Mouse (Mus musculus) spleen, postnatal 4 days (tissue): Measurements from ENCODE around the gene Hs2st1.

Source experiments
- DNase-seq, 2 experiments: peaks; one replicate each; pipeline ENCODE4 v3.0.0; 2022; ENCODE audit warnings: low spot score in 2 of 2

Gene Hs2st1

DNA sequence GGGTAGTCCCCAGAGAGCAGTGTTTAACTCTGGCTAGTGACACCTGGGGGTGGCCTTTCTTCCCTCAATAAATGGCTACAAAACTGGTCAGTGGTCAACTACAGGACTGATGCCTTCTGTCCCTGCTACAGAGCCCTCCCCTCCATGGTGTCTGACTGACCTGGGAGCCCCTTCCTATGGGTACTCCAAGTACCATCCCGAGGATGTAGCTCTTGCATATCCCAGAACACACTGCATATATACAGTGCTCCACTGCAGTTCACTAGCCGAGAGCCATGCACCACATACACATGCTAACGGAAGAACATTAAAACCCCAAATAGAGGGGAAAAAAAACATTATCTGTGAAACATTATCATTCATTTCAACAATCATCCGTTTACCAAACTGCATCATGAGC lies 61.6 kb downstream of the Hs2st1 start:
- no peak for DNase-seq

DNA sequence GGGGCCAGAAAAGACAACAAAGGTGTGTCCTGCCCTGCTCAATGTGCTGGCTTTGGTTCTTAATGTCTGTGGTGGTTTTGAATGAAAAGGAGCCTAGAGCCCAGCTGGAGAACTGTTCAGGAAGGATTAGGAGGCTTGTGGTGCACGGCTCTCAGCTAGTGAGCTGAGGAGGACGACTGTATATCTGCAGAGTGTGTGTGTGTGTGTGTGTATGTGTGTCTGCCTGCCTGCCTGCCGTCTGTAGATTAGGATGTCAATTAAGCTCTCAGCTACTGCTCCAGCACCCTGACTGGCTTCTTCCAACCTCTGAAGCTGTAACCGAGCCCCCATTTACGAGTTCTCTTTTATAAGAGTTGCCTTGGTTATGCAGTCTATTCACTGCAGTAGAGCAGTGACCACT lies 62.1 kb downstream of the Hs2st1 start:
- no peak for DNase-seq

DNA sequence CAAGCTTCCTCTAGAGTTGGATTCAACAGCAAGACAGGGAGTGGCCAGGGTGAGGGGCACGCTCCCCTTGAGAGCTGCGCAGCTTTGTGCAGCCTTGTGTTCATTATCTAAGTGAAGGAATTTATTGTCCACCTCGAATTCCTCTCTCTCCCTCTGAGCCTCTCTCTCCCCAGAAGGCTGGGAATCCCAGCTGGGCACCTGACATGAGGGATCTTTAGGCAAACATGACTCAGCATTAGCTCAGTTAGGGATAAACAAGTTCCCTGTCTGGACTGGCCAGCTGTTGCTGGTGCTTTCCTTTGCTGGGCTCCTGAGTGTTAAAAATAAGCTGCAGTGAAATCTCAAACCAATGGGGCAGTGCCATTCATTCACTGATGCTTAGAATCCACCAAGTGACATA lies 63.8 kb downstream of the Hs2st1 start:
- no peak for DNase-seq

DNA sequence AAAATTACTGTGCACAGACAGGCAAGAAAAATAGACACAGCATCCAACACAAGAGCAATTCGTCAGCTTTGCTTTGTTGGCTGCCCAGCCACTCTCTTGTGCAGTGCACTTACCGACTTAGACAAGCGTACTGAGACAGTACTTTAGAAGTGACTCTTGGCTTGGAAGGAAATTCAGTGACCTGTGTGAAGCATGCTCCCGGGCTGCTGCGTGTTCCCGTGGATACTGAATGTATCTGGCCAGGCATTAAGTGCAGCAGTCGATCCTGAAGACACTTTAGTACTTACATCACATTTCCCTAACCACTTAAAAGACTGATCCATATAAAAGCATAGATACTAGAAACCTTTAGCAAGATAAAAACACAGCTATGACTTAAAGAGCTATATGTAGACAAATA lies 68.1 kb downstream of the Hs2st1 start:
- no peak for DNase-seq

DNA sequence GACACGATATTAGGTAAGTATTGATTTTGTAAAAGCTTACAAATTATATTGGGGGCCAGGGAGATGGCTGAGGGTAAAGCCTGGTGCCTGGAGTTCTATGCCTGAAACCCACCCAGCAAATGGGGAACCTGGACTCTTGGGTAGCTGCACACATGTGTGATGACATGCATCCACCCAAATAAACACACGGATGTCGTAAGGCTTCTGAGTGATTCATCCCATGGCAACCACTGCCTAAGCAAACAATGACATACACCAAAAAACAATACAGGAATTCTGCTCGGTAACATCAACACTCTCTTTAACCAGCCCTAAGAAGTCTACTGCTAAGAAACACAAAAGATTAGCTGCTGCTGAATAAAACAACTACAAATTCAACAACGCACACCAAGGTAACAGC lies 73.2 kb downstream of the Hs2st1 start:
- no peak for DNase-seq

DNA sequence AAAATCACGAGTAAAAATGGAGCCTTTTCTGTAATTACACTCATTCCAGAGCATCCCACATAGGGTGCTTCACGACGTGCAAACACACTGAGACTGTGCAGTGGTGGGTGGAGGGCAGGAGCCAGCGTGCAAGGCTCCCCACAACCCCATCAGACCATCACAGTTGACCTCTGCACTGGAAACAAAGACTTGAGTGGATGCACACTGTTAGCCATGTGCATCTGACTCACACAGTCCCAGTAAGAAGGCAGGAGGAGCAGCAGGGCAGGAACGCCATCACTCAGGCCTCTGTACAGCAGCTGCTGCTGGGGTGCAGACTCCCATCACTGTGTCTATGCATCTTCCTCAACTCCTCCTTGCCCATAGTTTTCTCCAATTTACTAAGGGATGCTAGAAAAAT lies 75.1 kb downstream of the Hs2st1 start:
- DNase-seq, result no peak

DNA sequence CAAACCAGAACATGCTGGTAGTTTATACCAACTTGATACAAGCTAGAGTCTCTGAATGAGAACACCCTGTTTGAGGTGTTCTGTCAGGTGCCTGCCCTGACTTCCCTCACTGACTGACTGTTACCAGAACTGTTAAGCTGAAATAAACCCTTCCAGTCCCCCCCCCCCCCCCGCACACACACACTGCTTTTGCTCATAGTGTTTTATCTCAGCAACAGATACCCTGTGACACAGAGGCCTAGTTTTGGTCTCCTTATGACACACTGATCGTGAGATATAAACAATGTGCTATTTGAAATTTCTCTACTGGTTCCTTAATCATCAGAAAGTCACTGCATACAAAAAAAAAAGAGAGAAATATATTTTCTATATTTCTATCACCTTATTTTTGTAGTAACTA lies 81.2 kb downstream of the Hs2st1 start:
- no peak for DNase-seq

DNA sequence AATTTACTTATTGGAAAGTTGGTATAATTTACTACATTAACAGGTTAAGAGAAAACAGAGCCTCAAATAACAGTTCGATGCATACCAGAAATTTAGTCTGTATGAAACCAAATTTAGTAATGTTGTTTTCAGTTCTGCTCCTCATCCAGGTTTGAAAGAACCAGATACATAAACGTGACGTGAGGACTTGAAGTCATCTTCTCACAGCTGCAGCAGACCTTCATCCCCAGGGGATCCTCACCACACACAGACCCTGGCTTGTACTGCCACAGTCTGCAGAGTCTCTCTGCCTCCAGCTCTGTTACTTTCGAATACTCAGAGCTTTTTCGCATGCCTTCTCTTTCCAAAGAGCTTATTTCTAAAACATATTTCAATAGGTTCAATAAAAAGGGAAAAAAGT lies 89.4 kb downstream of the Hs2st1 start:
- DNase-seq, result no peak

DNA sequence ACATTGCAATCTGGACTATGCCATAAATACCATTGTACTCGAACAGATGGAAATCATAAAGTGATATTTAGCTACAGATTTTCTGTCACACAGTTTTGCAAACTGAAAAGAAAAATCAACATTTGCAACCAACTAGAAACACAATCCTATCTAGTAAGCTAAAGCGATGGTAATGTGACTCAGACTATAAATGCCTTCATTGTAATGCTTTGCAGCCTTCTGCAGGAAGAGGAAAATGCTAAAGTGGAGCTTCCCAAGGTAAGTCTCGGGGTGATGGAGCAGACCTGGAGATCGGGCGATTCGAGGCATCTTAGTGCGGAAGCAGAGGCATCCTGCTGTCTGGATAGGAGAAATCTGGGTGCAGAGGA lies 91.6 kb downstream of the Hs2st1 start:
- DNase-seq, result no peak

DNA sequence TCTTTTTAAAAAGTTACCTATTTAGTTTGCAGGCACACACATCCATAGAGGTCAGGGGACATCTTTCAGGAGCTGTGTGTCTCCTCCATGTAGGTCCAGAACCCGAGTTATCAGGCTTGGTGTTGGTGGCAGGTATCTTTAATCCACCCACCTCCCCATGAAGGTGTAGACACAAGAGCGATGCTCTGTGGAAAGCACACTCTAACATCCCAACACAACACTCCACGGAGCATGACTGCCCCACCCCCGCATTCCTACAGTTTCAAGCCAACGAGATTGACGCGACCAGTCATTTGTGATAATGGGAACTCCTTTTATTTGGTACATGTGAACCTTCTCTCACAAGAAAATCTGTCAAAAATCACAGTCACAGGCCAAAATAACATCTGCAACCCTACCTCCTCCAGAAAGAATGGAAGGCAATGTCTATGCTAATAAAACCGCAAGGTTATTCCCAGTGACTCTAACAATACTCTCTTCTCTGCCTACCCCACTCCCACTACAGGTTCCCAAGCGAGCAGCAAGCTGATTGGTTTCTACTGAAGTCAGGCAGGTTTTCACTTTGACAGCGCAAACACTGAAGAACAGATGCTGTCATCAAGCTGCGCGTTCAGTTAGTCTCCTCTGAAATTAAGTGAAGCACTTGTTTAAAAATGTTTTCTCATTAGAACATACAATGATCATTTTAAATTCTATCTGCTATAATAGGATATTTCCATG lies 92.1 kb downstream of the Hs2st1 start:
- no peak for DNase-seq

DNA sequence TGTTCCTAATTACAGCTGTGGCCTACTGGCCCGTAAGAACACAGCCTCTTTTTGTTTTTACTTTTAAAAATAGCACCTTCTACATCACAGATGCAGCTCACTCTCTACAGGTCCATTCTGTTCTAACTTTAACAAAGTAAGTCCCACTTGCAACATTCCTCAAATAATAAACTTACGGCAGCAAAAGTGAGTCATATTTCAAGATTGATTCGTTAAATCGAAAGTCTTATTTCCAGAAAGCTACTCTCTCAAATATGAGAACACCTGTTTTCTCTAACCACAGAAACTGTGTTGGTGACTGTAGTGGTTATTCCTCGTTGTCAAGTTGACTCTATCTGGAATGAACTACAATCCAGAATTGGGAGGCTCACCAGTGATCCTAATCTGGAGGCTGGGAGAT lies 94.1 kb downstream of the Hs2st1 start:
- no peak for DNase-seq

DNA sequence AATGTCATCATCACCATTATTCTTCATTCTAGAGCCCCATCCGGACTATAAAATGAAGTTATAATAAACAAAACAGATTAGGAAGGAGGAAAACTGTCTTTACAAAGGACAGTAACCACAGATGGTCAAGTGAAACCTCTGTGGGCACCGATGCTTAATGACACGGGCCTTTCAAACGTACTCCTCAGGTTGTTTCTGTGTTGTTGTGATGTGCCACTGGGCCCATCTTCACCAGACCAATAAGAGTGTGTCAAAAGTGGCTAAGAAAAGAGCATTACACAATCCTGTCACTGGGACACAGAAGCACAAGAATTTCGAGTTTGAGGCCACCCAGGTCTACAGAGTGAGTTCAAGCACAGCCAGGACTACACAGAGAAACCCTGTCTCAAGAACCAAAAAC lies 95.3 kb downstream of the Hs2st1 start:
- DNase-seq, result no peak

DNA sequence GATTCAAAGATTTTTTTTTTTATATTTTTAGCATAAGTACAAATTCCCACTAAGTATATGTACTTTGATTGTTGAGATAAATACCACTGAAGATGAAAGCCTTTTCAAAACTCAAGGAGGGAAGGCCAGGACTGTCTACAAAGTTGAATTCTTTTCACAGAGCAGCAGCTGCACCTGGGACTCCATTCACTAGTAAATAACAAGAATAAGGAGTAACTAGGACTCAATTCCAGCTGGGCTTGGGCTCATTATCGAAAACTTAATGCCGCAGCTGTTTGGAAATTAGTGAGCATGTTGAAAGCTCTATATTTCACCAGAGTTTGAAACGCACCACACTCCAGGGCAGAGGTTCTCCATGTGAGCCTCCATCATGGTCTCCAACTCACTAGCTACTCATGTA lies 98.0 kb downstream of the Hs2st1 start:
- no peak for DNase-seq

DNA sequence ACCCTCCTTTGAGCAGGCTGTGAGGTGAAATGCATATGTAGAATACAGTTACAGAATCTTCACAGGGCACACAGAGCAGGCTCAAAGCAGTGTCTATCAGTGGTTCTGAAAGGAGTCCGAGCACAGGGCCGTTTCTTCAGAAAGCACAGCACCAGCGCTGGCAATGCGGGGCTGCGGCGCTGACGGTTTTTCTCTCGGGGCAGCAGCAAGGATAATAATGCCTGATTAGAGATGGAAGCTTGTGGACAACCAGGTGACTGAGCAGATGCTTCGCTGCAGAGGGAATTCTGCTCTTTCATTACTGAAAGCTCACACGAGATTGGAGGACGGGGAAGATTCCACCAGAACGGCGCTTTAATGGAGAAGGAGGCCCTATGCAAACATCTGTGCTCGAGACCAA lies 99.1 kb downstream of the Hs2st1 start:
- no peak for DNase-seq

DNA sequence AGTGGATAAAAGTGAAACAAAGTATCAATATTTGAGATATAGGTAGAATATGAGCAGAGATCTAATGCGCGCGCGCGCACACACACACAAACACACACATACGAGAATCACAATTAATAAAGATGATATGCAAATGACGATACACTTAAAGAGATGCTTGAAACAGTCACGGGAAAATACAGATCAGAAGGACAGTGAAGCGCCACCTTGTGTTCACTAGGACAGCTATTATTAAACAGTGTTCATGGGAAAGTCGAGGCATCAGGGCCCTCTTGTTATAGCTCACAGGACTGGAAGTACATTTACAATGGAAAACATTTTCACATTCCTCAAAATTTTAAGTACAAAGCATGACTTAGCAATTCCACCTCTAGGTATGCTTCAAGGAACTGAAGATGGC lies 102.5 kb downstream of the Hs2st1 start:
- no peak for DNase-seq

DNA sequence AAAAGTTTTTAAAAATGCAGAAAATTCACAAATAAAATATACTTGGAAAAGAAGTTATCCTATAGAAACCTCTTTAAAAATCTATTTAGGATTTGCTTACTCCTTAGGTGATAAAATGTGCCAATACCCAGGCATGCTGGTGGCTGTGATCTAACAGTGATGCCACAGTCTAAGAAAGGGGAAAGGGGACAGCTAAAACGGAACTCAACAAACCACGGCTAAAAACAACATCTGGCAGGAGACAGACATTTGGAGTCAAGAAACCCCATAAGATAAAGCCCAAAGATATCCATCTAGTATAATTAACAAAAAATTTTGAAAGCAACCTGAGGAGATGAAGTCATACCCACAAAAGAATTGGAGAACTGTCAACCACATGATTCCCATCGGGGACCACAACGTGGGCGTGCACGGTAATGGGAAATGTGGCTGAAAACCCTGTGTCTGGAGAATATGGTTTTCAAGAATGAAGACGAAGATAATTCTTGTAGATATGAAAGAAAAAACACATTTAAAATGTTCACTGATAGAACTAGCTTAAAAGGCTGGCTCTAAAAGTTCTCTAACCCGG lies 103.8 kb downstream of the Hs2st1 start:
- DNase-seq, result no peak

DNA sequence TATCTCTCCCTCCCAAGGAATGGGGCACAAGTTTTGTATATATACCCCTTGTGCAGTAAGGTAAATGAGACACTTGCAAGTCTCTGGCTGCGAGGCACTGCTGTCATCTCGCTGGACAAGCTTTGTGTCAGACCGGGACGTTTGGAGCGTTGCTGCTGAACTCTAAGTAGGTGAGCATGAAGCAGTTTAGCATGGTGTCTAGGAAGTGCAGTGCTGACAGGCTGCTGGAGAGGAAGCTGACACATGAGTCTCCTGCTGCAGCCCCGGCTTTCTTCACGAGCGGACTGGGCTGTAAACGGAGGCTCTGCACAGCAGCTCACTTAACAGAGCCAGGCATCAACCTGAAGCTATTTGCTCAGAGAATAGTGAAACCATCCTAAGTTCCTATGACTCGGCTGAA lies 107.3 kb downstream of the Hs2st1 start:
- DNase-seq, result no peak

DNA sequence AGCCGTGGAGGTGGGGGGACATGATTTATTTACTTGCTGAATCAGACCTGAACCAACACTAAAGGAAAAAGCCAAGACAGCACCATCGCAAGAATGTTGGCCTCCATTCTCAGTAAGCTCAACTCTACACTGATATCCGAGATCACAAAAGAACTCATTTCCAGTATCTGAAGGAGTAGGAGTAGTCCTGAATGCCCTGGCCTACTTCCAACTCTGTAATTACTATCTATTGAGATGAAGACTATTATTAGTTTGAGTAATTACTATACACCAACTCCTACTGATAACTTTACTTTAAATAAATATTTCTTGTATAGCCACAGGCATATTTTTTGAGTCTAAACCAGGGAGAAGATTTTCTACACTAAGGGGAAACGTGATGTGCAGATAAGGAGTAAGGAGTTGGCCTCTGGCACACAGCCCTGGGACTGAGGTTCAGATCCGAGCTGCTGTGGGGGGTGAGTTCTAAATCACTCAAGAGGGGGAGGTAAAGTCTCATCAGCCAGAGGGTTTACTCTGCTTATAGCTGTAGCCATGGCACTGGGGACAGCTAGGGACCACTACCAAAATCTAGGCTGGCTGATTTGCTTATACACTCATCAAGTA lies 109.7 kb downstream of the Hs2st1 start:
- DNase-seq, result no peak

DNA sequence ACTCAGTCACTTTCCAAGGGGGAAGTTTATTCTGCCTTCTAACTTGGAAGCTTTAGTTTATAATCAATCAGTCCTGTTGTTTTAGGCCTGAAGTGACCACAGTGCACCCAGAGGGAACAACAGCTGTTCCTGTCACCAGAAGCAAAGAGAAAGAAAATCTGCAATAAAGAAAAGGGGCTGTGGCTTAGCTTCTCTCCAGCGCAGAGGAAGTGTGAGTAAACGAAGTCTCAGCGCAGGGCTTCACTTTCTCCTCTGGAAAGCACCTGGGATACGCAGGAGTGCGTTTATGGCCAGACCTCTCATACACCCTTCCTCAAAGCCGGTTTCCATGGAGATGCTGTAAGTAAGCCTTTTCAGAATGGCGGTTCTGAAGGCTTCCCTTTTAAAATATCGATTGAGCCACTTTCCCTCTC lies 110.7 kb downstream of the Hs2st1 start:
- DNase-seq, result no peak

DNA sequence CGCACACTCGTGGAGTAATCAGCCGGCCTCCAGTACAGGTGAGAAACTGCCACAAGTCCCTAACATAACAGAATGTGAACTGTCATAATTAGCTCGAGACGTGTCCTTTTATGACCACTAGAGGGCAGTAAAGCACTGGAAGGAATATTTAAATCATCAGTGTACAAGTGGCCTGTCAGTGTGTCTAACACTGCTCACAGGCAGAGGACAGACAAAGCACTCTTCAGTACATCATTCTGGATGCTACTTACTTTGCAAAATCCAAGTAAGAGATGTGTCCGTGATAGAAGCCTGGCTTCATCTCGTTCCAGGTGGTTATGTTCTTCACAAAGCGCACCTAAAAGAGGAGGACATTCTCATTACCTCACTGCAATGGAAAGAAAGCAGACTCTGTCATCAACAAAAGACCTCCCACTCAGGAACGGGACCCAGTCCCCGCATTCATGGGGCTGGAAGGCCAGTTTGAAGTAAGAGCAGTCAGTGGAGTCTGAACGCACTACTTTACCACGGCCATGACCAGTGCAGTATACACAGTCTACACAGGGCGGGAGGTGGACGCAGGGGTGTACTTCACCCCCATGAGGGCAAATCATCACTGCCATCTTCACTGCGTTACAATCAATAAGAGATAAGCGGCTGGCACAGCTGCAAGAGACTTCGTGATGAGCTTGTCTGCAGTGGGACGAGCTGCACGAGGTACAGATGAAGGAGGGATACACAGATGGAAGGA lies 116.1 kb downstream of the Hs2st1 start:
- no peak for DNase-seq

DNA sequence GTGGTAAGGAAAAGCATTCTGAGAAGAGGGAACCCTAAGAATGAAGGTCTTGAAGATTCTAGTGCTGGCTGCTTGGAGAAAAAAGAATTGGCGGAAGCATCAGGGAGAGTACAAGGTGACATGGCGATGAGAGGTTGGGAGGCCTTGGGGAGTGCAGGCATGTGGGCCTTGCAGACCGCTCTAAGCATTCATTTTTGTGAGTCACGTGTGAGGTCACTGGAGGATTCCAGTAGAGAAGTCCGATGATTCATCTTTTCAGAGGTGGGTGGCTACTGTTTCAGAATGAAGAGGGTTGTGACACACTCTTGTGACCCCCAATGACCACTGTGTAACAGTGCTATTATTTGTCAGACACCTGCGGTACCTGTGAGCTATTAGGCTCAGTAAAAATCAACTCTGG lies 121.0 kb downstream of the Hs2st1 start:
- DNase-seq, result no peak

DNA sequence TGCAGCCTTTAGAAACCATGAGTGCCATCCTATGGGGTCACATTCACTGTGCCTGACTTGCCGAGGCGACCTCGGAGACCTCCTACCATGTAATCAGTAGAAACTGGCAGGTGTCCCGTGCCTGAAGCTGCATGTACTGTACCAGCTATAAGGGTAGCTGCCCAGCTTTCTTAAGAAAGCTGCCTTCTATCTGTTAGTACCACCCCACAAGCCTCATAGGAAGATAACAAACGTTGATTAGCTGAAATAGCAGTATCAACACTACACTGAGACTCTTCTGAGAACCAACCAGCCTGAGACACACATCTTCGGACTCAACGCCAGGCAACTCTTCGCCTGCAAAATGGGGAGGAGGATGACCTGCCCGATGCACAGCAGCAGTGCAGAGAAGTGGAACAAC lies 122.1 kb downstream of the Hs2st1 start:
- DNase-seq, result no peak

DNA sequence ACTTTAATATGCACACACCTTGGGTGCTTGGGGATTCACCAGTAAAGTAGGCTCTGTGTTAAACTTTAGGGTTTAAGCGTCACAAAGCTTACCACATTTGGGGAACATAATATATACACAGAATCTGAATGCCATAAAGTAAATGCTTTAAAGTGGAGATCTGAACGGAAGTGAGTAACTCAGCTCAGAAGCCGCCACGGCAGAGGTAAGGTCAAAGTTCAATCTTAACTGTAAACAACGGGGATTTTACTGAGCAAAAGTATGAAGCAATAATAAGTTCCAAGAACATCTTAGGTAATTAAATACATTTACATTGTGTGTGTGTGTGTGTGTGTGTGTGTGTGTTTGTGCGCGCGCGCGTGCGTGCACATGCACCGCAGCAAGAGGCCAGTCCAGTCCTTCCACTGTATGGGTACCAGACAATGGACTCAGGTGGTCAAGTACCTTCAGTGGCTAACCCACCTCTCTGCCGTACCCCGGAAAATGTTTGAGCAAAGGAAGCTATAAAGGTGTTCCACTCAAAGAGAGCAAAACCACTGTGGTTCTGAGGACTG lies 123.8 kb downstream of the Hs2st1 start:
- no peak for DNase-seq
